Mouse (Mus musculus): ENCODE data around the gene Ado. TPM values are rescaled to one million over a fixed set of nuclear protein-coding genes. Genes with fewer than 3 reads are reported as not detected.

Ado gene
- polyA plus RNA-seq, 1 experiment from 2014 or later, result 72.3 TPM

- no peaks in the 10 kb centered on the region for H3K9me3 ChIP-seq
- H3K27ac ChIP-seq, result no peak overlapping the region
- H3K36me3 ChIP-seq, result no peaks in the 10 kb centered on the region
- H3K4me1 ChIP-seq, result no peaks in the 10 kb centered on the region
- 91% methylated on average over 9 of the region's 9 CpGs for WGBS
- H3K4me2 ChIP-seq, result no peak overlapping the region
- H3K9ac ChIP-seq, result no peak overlapping the region
- no peak for ATAC-seq (ENCODE audit: insufficient number of reproducible peaks, insufficient read depth, low FRiP score, low TSS enrichment, low read depth)
- H3K27me3 ChIP-seq, result no peaks in the 10 kb centered on the region
- H3K4me3 ChIP-seq, result no peak overlapping the region
Measured at GRCm38 (mm10) chr10:67497951-67498350, 50.8 kb downstream of the Ado start.

- Histone ChIP-seq H3K27ac (no peak overlapping the region), H3K4me2 (no peak overlapping the region), H3K9me3 (no peaks in the 10 kb centered on the region), H3K9ac (no peak overlapping the region), H3K27me3 (no peaks in the 10 kb centered on the region), H3K4me1 (no peaks in the 10 kb centered on the region), H3K4me3 (no peak overlapping the region), H3K36me3 (no peaks in the 10 kb centered on the region)
- 89% methylated on average over 15 of the region's 15 CpGs for WGBS
- no peak for ATAC-seq (ENCODE audit: insufficient number of reproducible peaks, insufficient read depth, low FRiP score, low TSS enrichment, low read depth)
Measured at GRCm38 (mm10) chr10:67497144-67497892, 51.4 kb downstream of the Ado start.

Other genes with a start within 250 kb of the Ado start
- gene Egr2, start 13.5 kb downstream of the Ado start, polyA plus RNA-seq (2015; fragmentation: Nextera tagmentation; extraction: Ambion mirVana), result 1.1 and 1.9 TPM in 2 replicates